Mouse (Mus musculus) CH12.LX (cell line): ENCODE measurements at regions not wholly inside any gene's neighbourhood (a gene's known extent, or its start where the extent isn't known, plus 50 kb on each side); places are given as distances from the start of the nearest gene placed in this dataset.

Experiments used
- BHLHE40 ChIP-seq: IDR thresholded peaks from 2 replicates; pipeline ENCODE4 v1.6.1; 2011; ENCODE audit warnings: mild to moderate bottlenecking, low read depth, low read length, improper control_type of control experiment
- CTCF ChIP-seq, 2 experiments: IDR thresholded peaks in 1 of 2; conservative IDR thresholded peaks in 1 of 2; 2 replicates each; pipeline ENCODE4 v1.5.1; 2011 to 2012; ENCODE audit warnings: low read depth in 2 of 2, low read length in 2 of 2, improper control_type of control experiment in 1 of 2, inconsistent platforms in 1 of 2, mild to moderate bottlenecking in 1 of 2, moderate library complexity in 1 of 2
- RAD21 ChIP-seq: IDR thresholded peaks from 2 replicates; pipeline ENCODE4 v1.6.1; 2011; ENCODE audit warnings: low read depth, mild to moderate bottlenecking, low read length, improper control_type of control experiment, moderate library complexity
- RCOR1 ChIP-seq: conservative IDR thresholded peaks from 2 replicates; pipeline ENCODE4 v1.6.1; 2012; ENCODE audit warnings: low read depth, mild to moderate bottlenecking, inconsistent platforms, low read length, improper control_type of control experiment
- SMC3 ChIP-seq: IDR thresholded peaks from 2 replicates; pipeline ENCODE4 v1.6.1; 2011; ENCODE audit warnings: low read depth, low read length, improper control_type of control experiment
- ZKSCAN1 ChIP-seq: IDR thresholded peaks from 2 replicates; pipeline ENCODE4 v1.6.1; 2012; ENCODE audit warnings: low read depth, inconsistent platforms, low read length, improper control_type of control experiment, borderline replicate concordance

GRCm38 (mm10) chr12:29323534-29323933 lies 204.7 kb upstream of the Myt1l start:
- TF ChIP-seq SMC3 (no peak), ZKSCAN1 (no peak), RCOR1 (no peak), BHLHE40 (no peak), CTCF (conservative IDR thresholded peaks at IDR 0.05 in 1 of 2, IDR thresholded peaks at IDR 0.05 in 1 of 2; ENCODE audit: low read depth in 2 of 2, low read length in 2 of 2) (no peak), RAD21 (no peak)
